ENCODE assay signal across 27 mouse cellular contexts in the genomic region with DNA sequence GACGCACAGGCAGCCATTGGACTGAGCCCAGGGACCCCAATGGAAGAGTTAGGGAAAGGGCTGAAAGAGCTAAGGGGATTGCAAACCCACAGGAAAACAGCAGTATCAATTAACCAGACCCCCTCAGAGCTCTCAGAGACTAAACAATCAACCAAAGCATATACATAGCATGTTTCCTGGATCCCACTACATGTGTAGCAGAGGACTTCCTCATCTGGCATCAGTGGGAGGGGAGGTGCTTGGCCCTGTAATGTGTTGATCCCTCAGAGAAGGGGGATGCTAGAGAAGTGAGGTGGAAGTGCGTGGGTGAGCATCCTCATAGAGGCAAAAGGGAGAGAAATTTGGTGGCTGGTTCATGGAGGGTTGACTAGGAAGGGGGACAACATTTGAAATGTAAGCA.
"Had no signal": no experiment of that assay in that cellular context is flagged by ENCODE, and none has a peak within 500 bp of the region (broad histone marks: within the 10 kb centered on the region; RNA-seq: fewer than 3 reads in every experiment).

No protein-coding gene starts in this region.

- H3K27me3 ChIP-seq: heart, embryonic 12.5 days; hindbrain, embryonic 12.5 days; hindbrain, embryonic 15.5 days; kidney, embryonic 15.5 days; limb, embryonic 13.5 days; limb, embryonic 15.5 days; liver, embryonic 12.5 days had no signal

- H3K4me2 ChIP-seq: heart, embryonic 12.5 days; hindbrain, embryonic 12.5 days; hindbrain, embryonic 15.5 days; kidney, embryonic 15.5 days; limb, embryonic 13.5 days; limb, embryonic 15.5 days; liver, embryonic 12.5 days had no signal

- H3K36me3 ChIP-seq: heart, embryonic 10.5 days; heart, embryonic 12.5 days; hindbrain, embryonic 10.5 days; hindbrain, embryonic 12.5 days; hindbrain, embryonic 15.5 days; kidney, embryonic 15.5 days; limb, embryonic 13.5 days; limb, embryonic 15.5 days; liver, embryonic 12.5 days had no signal

- ATAC-seq: hindbrain, postnatal 0 days; intestine, embryonic 16.5 days; liver, embryonic 12.5 days had no signal

- H3K9me3 ChIP-seq: heart, embryonic 10.5 days; heart, embryonic 12.5 days; hindbrain, embryonic 10.5 days; hindbrain, embryonic 12.5 days; hindbrain, embryonic 15.5 days; kidney, embryonic 15.5 days; limb, embryonic 13.5 days; limb, embryonic 15.5 days; liver, embryonic 12.5 days had no signal

- H3K4me3 ChIP-seq: gastrocnemius, adult 2 months; heart, embryonic 10.5 days; heart, embryonic 12.5 days; hindbrain, embryonic 10.5 days; hindbrain, embryonic 12.5 days; hindbrain, embryonic 15.5 days; kidney, embryonic 15.5 days; limb, embryonic 13.5 days; limb, embryonic 15.5 days; liver, embryonic 12.5 days had no signal

- H3K9ac ChIP-seq: heart, embryonic 12.5 days; hindbrain, embryonic 12.5 days; hindbrain, embryonic 15.5 days; kidney, embryonic 15.5 days; limb, embryonic 13.5 days; limb, embryonic 15.5 days; liver, embryonic 12.5 days; liver, embryonic 14.5 days had no signal

- H3K4me1 ChIP-seq: heart, embryonic 10.5 days; heart, embryonic 12.5 days; hindbrain, embryonic 10.5 days; hindbrain, embryonic 12.5 days; hindbrain, embryonic 15.5 days; kidney, embryonic 15.5 days; limb, embryonic 13.5 days; limb, embryonic 15.5 days; liver, embryonic 12.5 days had no signal

- H3K27ac ChIP-seq: gastrocnemius, adult 2 months; heart, embryonic 10.5 days; hindbrain, embryonic 10.5 days; hindbrain, embryonic 12.5 days; hindbrain, embryonic 15.5 days; hindbrain, postnatal 0 days; kidney, embryonic 15.5 days; kidney, postnatal 0 days; limb, embryonic 13.5 days; limb, embryonic 15.5 days; liver, embryonic 12.5 days; liver, embryonic 14.5 days had no signal

- DNase-seq: gastrocnemius, adult 2 months; gastrocnemius, postnatal 10 days; gastrocnemius, postnatal 25 days; heart, adult 18-20 months; heart, postnatal 10 days; heart, postnatal 4 days; kidney, adult 11 months; kidney, adult 2 months; kidney, adult 9 months; kidney, postnatal 14 days; kidney, postnatal 36 days; layer of hippocampus, adult 9-11 months; layer of hippocampus, postnatal 36 days; left cerebral cortex, postnatal 4 days had no signal
